9 mouse cellular contexts compared by ENCODE assay signal in the genomic region with DNA sequence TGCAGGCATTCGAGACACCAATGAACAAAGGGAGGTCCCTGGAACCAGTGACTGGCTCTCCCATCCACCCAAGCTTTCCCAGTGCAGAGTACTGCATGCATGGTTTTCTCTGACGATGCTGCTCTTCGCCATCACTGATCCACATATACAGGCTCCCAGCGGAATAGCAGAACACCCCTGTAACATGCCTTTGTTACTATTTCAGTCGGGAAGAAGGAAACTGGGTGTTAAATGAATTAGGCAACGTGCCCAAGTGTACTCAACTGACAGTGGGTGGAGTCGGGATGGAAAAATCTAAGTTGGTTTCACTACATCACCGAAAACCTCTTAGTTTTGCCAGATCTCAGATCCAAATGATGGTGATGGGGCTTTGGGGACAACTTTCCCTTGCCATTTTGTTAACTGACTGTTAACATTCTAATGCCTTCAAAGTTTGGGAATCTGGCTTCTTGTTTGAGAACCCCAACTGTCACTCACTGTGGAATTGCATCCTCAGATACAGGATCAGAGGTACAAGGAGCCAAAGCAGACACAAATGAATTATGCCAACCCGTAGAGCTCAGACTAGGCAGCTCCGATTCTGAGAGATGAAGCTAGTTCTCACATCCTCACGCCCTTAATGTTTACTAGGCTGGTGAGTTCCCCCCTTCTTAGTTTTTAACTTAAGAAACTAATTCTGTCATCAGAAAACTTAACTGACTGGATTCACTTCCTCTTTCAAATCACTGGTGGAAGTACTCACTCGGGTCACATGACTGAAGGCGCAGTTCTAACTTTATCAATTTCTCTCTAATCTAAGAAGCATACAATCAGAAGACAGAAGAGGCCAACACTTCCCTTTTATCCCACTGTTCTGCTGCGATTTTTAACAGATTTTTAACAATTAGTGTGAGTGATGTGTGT.
DNase-seq lines count a peak whose midpoint lies in the region; ATAC-seq and TF ChIP-seq lines count a peak whose summit lies in the region.
"Had no signal": no experiment of that assay in that cellular context is flagged by ENCODE, and none has a peak within 500 bp of the region (broad histone marks: within the 10 kb centered on the region; RNA-seq: fewer than 3 reads in every experiment).

No protein-coding gene starts in this region.

- peaks cover 0 to 7% of the 10 kb centered on the region in 2 experiments; a peak in 2 of 4 replicates for H3K36me3 ChIP-seq in MEL (ENCODE audit: control insufficient read depth in 1 of 2, insufficient read depth in 2 of 2, low read length in 2 of 2)
- H3K36me3 ChIP-seq: forebrain, embryonic 12.5 days had no signal

- H3K9ac ChIP-seq in MEL (ENCODE audit: control insufficient read depth, low read depth, low read length, poor library complexity, severe bottlenecking), result no peak overlapping the region
- H3K9ac ChIP-seq: forebrain, embryonic 12.5 days had no signal

- H3K27me3 ChIP-seq in MEL (ENCODE audit: control insufficient read depth in 1 of 2, insufficient read depth in 2 of 2, low read length in 2 of 2), result peaks cover 1 to 4% of the 10 kb centered on the region in 2 experiments; a peak in 3 of 4 replicates
- H3K27me3 ChIP-seq: forebrain, embryonic 12.5 days had no signal

- intact Hi-C loops in left cerebral cortex, postnatal 14 days (cut with DNase I), result no loop called here
- intact Hi-C loops in left cerebral cortex, postnatal 4 days (cut with DNase I), result no loop called here

- H3K9me3 ChIP-seq in MEL (replicated peaks; ENCODE audit: insufficient read depth, low read length), result no peaks in the 10 kb centered on the region
- H3K9me3 ChIP-seq: forebrain, embryonic 12.5 days had no signal

- peak; percentile 43 to 44 for DNase-seq in left cerebral cortex, postnatal 14 days (ENCODE audit: low spot score in 2 of 2)
- DNase-seq in left cerebral cortex, postnatal 4 days, result no peak
- DNase-seq in MEL (ENCODE audit: low read depth, low spot score), result peak; percentile 66
- DNase-seq in layer of hippocampus, postnatal 10 days (ENCODE audit: low spot score in 2 of 2), result no peak
- no peak for DNase-seq in gastrocnemius, postnatal 10 days
- DNase-seq: thymus, postnatal 36 days had no signal

- H3K79me2 ChIP-seq in MEL (ENCODE audit: control insufficient read depth, insufficient read depth, low read length, poor library complexity), result no peaks in the 10 kb centered on the region

- TF ChIP-seq RAD21 in MEL (IDR thresholded peaks at IDR 0.05; ENCODE audit: low read depth, low read length), result no peak

- peak; percentile 80 for ATAC-seq in common myeloid progenitor, adult 5-6 weeks (replicated peaks; ENCODE audit: low read depth, poor library complexity, severe bottlenecking)
- ATAC-seq in megakaryocyte, adult 5-6 weeks (ENCODE audit: poor library complexity, severe bottlenecking), result peak; percentile 72

- H3K4me1 ChIP-seq in MEL (ENCODE audit: control insufficient read depth in 1 of 2, insufficient read depth in 2 of 2, low read length in 2 of 2), result peaks cover 0 to 11% of the 10 kb centered on the region in 2 experiments; a peak in 2 of 4 replicates
- H3K4me1 ChIP-seq: forebrain, embryonic 12.5 days had no signal

- no peak for TF ChIP-seq CTCF in MEL (IDR thresholded peaks at IDR 0.05 in 2 of 3, conservative IDR thresholded peaks at IDR 0.05 in 1 of 3; ENCODE audit: control insufficient read depth in 1 of 3, insufficient read depth in 1 of 3, low read depth in 2 of 3, low read length in 3 of 3, poor library complexity in 1 of 3, severe bottlenecking in 1 of 3)

- TF ChIP-seq EP300 in MEL (IDR thresholded peaks at IDR 0.05; ENCODE audit: low read depth in 1 of 2, low read length in 2 of 2), result peak; percentile 50 to 67; a peak in 3 of 4 replicates

- no peak overlapping the region for H3K4me3 ChIP-seq in MEL (ENCODE audit: control insufficient read depth in 1 of 2, insufficient read depth in 1 of 2, low read depth in 2 of 2, low read length in 2 of 2)
- H3K4me3 ChIP-seq: forebrain, embryonic 12.5 days had no signal

- TF ChIP-seq POLR2A in MEL (IDR thresholded peaks at IDR 0.05; ENCODE audit: control insufficient read depth in 1 of 2, insufficient read depth in 1 of 2, low read depth in 1 of 2, low read length in 2 of 2, poor library complexity in 1 of 2), result no peak

- no peak overlapping the region for H3K27ac ChIP-seq in MEL (ENCODE audit: control insufficient read depth, low read depth, low read length)
- H3K27ac ChIP-seq: forebrain, embryonic 12.5 days had no signal

TF ChIP-seq in MEL, 35 proteins besides CTCF, POLR2A, EP300 and RAD21:
- TF ChIP-seq SMC3 (IDR thresholded peaks at IDR 0.05; ENCODE audit: low read depth, low read length) (peak; percentile 9; the same call in 1 of the 2 replicates), NRF1 (IDR thresholded peaks at IDR 0.05; ENCODE audit: insufficient read depth, low read depth, low read length, poor library complexity, severe bottlenecking) (no peak), USF2 (IDR thresholded peaks at IDR 0.05; ENCODE audit: borderline replicate concordance in 1 of 2, insufficient read depth in 1 of 2, low read depth in 1 of 2, low read length in 2 of 2) (peak in 1 of 2 experiments; percentile 67; a peak in 2 of 4 replicates), MAX (IDR thresholded peaks at IDR 0.05; ENCODE audit: low read length) (peak; percentile 69), RCOR1 (IDR thresholded peaks at IDR 0.05; ENCODE audit: low read depth, low read length) (peak; percentile 100), TCF12 (IDR thresholded peaks at IDR 0.05; ENCODE audit: low read depth, low read length) (peak; percentile 31; the same call in 1 of the 2 replicates), ETS1 (IDR thresholded peaks at IDR 0.05; ENCODE audit: low read depth, low read length) (peak; percentile 53; the same call in 1 of the 2 replicates), NELFE (IDR thresholded peaks at IDR 0.05; ENCODE audit: low read depth, low read length) (no peak), TBP (IDR thresholded peaks at IDR 0.05; ENCODE audit: low read depth, low read length) (no peak), KAT2A (conservative IDR thresholded peaks at IDR 0.05; ENCODE audit: low read depth, low read length) (no peak), GATA1 (IDR thresholded peaks at IDR 0.05; ENCODE audit: low read depth, low read length) (peak; percentile 78), BHLHE40 (IDR thresholded peaks at IDR 0.05; ENCODE audit: borderline replicate concordance, low read depth, low read length) (peak; percentile 91), MEF2A (IDR thresholded peaks at IDR 0.05; ENCODE audit: extremely low read depth, insufficient replicate concordance, low read depth, low read length, poor library complexity, severe bottlenecking) (no peak), USF1 (IDR thresholded peaks at IDR 0.05; ENCODE audit: low read depth, low read length) (peak; percentile 94), SIN3A (IDR thresholded peaks at IDR 0.05; ENCODE audit: low read length) (no peak)
TF ChIP-seq in MEL: peak in this region for 9.

Comparison
In these comparisons a context has a peak if more than half of its experiments do, and no peak if none do; other contexts are left out.
1. DNase-seq: peak in left cerebral cortex, postnatal 14 days (2 of 2) and MEL (single experiment); none in left cerebral cortex, postnatal 4 days (single experiment), layer of hippocampus, postnatal 10 days (0 of 2) and gastrocnemius, postnatal 10 days (single experiment).